Mouse (Mus musculus): ENCODE results near the gene Atp2a3.

Atp2a3 gene

DNA sequence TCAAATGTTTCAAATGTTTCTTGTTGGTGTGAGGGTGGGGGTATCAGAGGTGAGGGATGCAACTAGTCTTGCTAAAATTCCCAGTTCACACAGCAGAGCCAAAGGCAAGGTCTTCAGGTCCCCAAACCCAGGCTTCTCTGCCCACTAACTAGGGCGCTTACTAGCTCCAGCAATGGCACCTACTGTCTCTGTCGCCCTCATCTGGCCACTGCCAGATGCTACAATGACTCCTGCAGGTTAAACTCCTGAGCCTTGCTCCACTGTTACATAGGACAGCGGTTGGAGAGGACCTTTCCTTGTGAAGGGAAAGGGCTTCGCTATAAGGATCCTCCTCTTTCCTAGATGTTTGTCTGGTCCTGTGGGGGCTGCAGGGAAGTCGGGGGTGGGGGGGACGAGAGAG is 40.1 kb downstream of the Atp2a3 start:
- DNase-seq (ENCODE audit: low read depth, low spot score), result peak; percentile 71

DNA sequence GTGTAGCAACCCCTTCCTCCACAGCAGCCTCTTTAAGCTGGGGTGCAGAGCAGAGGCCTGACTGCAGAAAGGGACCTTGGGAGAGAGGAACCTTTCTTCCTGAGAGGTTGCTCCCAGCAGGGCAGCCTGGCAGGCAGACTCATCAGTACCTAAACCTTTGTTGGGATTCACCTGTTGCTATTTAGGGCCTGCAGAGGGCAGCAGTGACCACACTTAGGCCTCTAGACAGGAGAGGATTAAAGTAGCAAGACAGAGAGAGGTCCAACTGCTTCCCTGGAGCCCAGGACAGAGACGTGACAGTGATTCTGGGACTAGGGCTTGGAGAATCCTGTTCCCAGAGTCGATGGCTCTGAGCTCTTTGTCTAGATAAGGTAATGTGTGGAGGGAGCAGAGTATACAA is 45.4 kb downstream of the Atp2a3 start:
- peak; percentile 81 for DNase-seq (ENCODE audit: low read depth, low spot score)

DNA sequence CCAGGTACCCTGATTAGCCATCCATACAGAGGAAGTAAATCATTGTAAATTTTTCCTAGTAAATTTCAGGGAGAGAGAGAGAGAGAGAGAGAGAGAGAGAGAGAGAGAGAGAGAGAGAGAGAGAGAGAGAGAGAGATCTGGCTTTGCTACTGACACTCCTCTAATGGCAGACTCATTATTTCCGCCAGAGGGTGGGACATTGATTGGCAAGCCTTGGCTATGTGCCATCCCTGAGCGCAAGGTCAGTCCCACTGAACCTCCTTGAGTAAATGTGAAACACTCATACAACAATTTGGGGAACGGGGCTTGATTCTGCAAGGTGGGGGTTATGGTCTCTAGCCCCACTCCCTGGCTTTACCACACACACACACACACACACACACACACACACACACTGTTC is 46.1 kb downstream of the Atp2a3 start:
- no peak for DNase-seq (ENCODE audit: low read depth, low spot score)

DNA sequence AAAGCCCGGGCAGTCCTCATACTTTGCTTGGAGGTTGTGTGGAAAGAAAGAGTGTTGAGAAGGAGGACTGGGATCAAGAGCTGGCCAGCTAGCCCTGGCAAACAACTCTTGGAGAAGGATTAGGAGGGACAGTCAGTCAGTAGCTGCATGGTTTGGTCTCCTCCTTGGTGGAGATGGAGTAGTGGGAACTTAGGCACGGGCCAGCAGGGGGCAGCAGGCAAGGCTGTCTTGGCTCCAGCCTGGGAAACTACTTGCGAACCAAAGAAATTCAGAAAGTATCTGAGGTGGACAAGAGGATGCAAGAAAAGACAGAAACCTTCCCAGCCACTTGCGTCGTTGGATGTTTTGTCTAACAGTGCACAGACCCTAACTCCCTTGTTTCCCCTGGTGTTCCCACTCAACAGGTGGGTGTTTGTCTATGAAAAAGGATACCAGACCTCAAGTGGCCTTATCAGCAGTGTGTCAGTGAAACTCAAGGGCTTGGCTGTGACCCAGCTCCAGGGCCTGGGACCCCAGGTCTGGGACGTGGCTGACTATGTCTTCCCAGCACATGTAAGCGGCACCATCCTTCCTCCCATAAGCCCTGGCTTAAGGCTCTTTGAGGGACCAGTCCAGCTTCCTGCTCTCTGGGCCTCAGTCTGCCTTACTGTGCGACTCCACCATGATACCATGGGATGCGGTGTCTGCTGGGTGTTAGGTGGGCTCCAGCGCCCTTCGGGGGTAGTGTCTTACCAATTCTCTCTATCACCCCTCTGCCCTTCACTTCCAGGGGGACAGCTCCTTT is 46.9 kb downstream of the Atp2a3 start:
- DNase-seq (ENCODE audit: low read depth, low spot score), result peak; percentile 56

DNA sequence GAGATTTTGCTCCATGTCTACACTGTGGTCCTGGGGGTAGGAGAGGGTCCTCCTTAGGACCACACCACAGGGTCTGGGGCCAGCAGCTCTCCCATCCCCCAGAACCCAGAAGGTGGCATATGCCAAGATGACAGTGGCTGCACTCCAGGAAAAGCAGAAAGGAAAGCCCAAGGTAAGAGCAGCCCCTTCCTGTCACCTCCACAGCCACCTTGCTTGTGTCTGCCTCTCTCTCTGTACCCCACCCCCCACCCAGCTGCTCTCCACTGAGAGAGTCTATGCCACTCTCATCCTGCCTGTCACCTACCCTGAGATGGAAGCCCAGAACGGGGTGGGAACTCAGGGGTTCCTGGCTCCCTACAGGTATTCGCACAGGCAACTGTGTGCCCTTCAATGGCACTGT is 47.9 kb downstream of the Atp2a3 start:
- DNase-seq (ENCODE audit: low read depth, low spot score), result no peak

DNA sequence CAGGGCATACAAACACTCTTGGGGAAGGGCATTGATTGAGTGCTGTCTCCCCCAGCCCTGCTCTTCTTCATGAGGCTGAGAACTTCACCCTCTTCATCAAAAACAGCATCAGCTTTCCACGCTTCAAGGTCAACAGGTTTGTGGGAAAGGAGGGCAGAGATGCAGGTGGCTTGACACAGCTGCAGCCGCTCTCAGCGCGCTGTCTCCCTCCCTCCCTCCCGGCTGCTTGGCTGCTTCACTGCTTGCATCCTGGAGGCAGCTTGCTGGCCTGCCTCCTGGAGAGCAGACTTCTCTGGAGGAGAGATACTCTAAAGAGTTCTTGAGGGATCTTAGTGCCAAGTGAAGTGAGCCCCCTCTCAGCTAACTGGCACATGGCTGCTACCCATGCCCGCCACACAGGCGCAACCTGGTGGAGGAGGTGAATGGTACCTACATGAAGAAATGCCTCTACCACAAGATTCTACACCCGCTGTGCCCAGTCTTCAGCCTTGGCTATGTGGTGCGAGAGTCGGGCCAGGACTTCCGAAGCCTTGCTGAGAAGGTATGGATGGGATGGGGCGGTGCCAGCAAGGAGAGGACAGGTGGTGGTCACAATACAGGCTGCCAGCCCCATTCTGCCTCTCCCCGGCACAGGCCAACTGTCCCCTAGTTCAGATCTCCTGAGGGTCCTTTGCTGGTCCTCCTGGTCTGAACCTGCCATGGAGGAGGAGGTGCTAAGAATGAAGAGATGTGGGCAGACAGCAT is 48.7 kb downstream of the Atp2a3 start:
- DNase-seq (ENCODE audit: low read depth, low spot score), result no peak

DNA sequence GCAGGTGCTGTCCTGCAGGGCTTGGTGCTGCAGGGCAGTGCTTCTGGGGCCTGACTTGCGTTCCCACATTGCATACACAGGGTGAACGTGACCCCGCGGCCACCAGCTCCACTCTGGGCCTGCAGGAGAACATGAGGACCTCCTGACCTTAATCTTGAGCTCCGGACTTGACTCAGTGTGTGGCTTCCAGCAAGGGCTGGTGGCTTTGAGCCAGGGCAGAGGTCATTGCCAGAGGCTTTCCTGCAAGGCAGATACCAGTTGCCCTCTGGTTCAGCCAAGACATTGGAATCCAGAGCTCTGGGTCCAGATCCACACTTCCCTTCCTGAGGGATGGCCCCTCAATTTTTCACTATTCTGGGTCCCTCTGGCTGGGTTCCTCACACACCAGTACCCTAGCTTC is 53.0 kb downstream of the Atp2a3 start:
- no peak for DNase-seq (ENCODE audit: low read depth, low spot score)

DNA sequence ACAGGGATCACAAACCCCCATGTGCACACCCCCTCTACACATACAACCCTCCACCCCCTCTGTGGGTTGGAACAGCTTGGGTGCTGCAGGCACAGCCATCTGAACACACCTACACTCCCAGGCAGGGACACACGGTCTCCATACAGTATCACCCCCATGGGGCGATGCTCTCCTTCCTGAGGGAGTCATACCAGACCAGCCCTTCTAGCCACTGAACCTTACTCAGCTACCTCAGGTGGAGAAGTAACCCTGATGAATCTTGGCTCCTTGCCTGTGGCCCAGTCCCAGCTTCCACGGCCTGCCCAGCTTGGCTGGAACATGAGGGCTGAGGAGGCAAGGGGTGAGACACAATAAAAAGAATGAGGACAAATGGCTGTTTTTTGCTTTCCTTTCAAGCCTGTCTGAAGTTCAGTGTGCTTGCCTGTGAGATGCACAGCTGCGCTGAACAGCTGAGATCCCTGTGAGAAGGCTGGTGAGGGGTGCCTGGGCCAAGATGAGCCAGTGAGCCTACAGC is 53.9 kb downstream of the Atp2a3 start:
- DNase-seq (ENCODE audit: low read depth, low spot score), result no peak

DNA sequence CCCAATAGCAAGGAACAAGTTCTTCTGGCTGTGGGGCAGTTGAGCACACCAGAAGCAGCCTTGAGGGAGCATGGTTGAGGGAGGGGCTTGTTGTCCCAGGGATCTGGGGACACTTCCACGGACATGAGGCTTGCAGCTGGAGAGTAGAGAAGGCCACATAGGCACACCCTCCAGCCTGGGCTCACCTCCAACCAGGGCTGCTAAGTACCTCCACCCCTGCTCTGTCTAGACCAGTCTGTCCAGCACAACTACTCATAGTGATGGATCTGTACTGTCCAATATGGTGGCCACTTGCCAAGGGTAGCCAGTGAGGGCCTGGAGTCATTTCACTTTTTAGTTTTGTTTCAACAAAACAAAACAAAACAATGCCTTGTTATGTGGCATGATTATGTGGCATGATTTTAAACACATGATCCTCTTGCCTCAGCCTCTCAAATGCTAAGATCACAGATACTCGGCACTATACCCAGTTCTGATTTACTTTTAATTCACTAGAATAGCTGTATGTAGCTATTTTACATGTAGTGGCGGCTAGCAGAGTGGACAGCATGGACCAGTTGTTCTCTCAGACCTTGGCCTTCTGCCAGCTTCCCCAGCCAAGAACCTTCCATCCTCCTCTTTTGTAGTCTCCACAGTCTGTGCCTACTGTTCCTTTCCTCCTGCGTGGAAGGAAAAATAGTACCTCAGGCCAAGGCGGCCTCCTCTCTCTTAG is 54.6 kb downstream of the Atp2a3 start:
- no peak for DNase-seq (ENCODE audit: low read depth, low spot score)

DNA sequence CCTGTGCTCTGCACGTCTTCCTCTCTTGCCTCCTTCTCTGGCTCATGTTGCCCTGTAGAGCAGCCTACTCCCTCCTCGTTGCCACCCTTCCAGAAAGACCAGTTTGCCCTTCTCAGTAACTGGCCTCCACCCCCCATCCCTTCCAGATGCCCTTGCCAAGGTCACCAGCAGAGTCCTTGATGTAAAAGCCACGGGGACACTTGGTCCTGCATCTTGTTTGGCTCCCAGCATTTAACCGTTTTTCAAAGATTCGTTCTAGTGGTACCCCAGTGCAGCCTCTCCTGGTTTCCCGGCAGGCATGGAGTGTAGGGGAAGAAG is 55.1 kb downstream of the Atp2a3 start:
- DNase-seq (ENCODE audit: low read depth, low spot score), result no peak

DNA sequence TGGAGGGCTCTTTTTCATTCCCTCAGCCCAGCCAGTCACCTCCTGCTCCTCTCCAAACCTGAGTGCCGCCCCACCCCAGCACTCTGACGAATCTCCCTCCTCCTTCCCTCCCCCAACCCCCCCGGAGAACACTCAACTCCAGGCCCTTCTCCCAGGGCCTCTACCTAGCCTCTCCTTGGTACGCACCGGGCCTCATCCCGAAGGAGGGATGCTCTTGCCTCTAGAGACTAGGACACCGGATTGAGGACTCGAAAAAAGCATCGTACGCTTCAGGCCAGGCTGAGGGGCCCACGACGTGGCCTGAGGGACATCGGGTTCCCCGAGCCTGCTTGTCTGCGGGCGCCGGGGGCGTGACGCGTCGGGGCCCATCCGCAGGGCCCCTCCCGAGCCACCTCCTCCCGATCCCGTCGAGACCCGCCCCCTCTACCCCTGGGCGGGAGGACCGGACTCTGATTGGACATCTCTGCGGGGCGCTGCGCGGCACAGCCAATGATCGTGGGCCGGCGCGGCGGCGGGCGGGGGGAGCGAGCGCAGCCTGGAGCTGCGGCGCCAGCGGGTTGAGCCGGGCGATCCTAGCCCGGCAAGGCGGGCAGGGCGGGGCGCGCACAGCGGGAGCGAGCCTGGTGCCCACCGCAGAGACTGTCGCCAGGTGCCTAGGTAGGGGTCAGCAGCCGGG is 57.6 kb downstream of the Atp2a3 start, which contains the start of gene Camkk1:
Camkk1 (plus strand) TSS at position 538 of the 676 bp plus-strand sequence.
- DNase-seq (ENCODE audit: low read depth, low spot score), result peak; percentile 93

DNA sequence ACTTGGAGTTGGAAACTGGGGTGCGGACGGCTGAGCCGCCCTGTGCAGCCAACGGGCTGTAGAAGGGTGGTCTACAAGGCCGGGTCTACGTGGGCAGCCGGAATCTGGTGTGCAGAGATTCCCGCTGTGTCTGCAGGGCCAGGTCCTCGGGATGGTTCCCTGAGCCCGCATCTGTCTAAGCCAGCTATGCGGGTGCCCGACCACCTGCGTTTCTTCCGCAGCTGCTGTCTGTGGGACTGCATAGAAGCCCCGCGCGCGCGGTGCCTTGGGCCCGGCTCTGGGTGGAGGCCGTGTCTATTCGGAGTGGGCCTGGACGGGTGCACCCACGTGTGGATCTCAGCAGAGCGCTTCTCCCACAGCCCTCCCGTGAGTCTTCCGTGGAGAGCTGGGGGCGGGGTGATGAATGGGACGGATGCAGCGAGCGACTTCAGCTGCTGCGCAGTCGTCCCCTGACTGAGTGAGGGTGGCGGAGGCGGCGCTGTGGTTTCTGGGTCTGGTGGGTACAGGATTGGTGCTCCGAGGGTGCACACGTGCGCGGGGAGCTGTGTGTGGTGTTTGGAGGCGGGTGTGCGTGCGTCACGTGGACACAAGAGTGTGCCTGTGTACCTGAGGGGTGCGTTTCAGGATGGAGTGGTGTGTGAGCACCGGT is 58.3 kb downstream of the Atp2a3 start:
- DNase-seq (ENCODE audit: low read depth, low spot score), result peak; percentile 37

DNA sequence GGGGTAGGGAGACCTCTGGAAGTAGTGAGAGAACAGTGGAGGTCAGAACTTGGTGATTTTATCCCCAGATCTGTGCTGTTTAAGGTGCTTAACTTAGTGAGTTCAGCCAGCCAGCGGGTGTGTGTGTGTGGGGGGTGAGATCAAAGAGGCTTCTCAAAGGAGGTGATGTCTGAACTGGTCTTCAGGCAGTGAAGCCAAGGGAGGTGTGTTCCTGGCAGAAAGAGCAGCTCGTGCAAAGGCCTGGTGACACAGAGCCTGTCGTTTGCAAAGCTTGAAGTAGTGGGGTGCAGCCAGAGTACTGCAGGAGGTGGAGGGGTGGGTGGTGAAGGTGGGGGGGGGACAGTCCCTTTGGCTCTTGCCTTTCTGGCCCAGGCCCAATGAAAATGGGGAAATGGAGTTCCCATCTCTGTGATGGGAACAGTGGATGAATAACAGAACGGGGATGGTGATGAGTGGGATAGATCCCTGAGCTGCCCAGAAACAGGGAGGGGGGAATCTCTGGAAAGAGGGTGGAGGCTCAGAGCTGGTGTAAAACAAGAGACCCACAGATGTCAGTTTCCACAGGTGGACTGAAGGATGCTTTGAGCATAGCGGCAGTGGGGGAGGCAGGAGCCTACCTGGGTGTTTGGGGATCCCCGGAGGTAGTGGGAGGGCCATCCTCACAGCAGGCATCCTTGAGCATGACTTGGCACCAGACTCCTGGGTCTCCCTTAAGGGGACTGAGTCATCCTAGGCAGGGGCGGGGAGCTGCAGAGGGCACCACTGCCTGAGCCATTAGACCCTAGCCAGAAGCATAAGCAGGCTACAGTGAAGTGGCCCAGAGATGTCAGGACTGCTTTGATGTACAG is 60.2 kb downstream of the Atp2a3 start:
- no peak for DNase-seq (ENCODE audit: low read depth, low spot score)

DNA sequence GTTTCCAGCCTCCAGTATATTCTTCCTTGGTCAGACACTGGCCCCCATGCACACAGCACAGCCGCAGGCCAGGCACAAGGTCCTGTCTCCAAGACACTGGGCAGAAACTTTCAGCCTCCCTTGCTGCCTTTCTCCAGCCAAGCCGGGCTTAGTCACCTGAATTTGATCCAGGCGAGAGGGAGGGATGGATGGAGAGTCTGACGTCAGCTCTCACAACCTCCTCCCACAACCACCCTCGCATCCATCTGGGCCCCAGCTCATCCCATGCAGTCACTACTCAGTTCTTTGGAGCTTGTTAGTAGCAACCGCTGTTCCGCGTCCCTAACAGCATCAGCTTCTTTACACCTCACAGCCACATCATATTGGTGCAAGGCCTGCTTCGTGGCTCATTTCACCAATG is 62.1 kb downstream of the Atp2a3 start:
- no peak for DNase-seq (ENCODE audit: low read depth, low spot score)

DNA sequence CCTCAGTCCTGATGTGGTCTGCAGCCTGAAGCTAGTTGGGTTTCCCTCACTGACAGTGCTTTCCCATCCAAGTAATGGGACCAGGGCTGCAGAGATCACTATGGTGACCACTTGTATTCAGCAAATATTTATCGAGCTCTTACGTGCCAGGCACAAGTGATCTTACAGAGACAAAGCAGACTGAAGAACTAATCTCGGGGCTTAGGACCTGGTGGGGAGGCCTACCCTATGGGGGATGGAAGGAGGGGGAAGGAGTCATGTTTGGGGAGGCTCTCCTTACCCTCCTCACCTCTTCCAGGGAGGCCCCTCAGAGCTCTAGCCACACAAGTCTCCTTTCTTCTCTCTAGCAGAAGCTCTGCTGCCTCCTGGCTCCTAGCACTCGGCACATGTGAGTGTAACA is 62.9 kb downstream of the Atp2a3 start:
- DNase-seq (ENCODE audit: low read depth, low spot score), result no peak

DNA sequence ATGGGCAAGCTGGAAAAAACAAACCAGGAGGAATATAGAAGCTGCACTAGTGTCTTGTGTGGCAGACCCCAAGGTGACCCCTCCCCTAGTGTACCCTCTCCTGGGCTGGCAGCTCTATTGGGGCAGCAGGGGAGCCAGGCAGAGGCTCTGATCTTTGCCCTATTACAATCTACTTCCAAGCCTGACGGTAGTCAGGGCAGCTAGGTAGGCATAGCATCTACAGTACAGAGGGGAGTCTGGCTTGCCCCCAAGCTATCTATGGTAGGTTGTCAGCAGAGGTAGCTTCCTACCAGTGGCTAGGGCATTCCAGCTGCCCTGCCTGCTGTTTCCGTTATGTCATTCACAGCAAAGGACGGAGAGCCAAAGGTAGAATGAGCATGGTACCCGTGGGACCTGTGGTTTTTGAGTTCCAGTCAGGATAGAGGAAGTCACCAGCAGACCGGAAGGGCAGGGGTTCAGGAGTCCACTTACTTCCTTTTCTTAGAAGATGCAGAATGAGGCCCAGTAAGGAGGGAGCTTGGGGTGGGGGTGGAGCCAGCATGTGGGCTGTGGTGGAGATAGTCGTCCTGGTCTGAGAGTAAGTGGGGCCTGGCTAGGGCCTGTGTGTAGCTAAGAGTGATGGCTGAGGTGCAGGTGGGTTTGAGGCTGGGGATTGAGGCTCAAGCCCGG is 63.4 kb downstream of the Atp2a3 start:
- DNase-seq (ENCODE audit: low read depth, low spot score), result no peak

DNA sequence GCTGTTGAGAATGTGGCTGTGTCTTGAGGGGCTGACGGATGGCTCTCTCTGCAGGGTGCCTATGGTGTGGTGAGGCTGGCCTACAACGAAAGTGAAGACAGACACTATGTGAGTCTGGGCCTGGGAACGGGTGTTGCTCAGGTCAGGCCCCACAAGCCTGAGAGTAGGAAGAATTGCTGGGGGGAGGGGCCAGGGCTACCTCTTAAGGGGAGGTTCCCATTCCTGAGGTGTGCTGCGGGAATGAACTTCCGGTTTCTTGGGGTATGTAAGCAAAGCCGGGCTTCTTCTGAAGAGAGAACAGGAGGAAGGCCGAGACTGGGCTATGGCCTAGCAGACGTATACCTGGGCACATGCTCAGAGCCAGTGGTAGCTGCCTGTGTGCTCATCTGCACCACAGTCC is 66.0 kb downstream of the Atp2a3 start:
- DNase-seq (ENCODE audit: low read depth, low spot score), result no peak

DNA sequence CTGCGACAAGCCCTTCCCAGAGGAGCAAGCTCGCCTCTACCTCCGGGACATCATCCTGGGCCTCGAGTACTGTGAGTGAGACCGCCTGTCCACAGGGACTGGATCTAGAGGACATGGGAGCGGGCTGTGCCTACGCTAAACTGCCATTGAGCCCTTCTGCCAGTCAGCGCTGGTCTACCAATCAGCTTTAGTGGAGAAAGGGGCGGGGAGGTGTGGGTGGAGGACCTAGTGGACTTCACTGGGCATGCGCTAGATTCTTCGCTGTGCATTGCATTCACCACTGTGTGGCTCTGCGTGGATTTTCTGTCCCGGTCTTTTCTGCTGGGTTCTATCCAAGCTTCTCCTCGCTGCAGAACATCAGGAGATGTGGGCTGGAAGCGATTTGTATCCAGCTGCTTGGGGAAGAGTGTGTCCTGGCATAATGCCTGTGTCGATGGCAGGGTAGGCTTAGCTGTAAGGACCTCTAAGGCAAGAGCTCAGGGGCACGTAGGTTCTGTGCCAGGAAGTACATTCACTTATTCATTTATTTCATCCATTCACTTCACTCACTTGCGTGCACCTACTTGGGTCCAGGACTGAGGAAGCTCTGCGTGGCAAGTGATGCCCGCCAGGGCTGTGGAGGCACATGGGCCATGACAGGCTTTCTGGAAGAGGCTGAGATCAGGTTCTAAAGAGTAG is 70.0 kb downstream of the Atp2a3 start:
- DNase-seq (ENCODE audit: low read depth, low spot score), result peak; percentile 90

DNA sequence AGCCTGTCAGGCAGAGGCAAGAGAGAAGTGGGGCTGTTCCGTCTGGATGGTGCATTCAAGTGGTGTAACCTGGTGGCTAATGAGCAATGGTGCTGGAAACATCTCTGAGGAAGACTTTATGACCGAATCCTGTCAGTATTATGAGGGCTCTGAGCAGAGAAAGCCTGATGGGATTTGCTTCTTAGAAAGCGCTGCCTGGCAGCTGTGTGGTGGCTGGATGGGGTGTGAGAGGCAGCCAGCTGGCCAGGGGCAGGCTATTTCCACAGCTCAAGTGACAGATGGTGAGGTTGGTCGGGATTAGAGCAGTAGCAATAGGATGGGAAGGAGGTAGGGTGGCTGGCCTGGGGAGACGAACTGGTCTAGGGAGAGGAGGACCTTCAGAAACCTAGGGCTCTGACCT is 70.6 kb downstream of the Atp2a3 start:
- no peak for DNase-seq (ENCODE audit: low read depth, low spot score)

Data from mesoderm, embryonic 11.5 days (tissue).